Mouse (Mus musculus) midbrain, embryonic 14.5 days (tissue): ENCODE results near the gene Wdr62. TPM values are rescaled to one million over a fixed set of nuclear protein-coding genes. Genes with fewer than 3 reads are reported as not detected.

Source experiments
- ATAC-seq: fragments of 200-750 bp; cut with Nextera tagmentation; 2 replicates; pipeline ENCODE4 v1.8.0; 2017; ENCODE audit warnings: moderate number of reproducible peaks, moderate library complexity; ENCODE audit not compliant: low FRiP score, low TSS enrichment
- DNase-seq: peaks from one replicate; pipeline ENCODE4 v3.0.0-alpha.2; 2015
- H3K27ac ChIP-seq: fragments of 300-500 bp; sonication (generic); replicated peaks from 2 replicates; pipeline ENCODE4 v1.5.1; 2014; ENCODE audit warnings: mild to moderate bottlenecking, low read depth, low read length, moderate library complexity
- H3K27me3 ChIP-seq: fragments of 300-500 bp; sonication (generic); 2 replicates; pipeline ENCODE4 v1.6.1; 2014; ENCODE audit warnings: low read length, control low read depth, mixed read lengths; ENCODE audit not compliant: control insufficient read depth, insufficient read depth
- H3K36me3 ChIP-seq: fragments of 300-500 bp; sonication (generic); 2 replicates; pipeline ENCODE4 v1.6.1; 2014; ENCODE audit warnings: low read length, control low read depth; ENCODE audit not compliant: control insufficient read depth, insufficient read depth
- H3K4me1 ChIP-seq: fragments of 300-500 bp; sonication (generic); 2 replicates; pipeline ENCODE4 v1.6.1; 2014; ENCODE audit warnings: mild to moderate bottlenecking, antibody characterized with exemption, low read length, control low read depth; ENCODE audit not compliant: control insufficient read depth, insufficient read depth
- H3K4me2 ChIP-seq: fragments of 300-500 bp; sonication (generic); 2 replicates; pipeline ENCODE4 v1.6.1; 2014; ENCODE audit warnings: mild to moderate bottlenecking, low read length, moderate library complexity
- H3K4me3 ChIP-seq: fragments of 300-500 bp; sonication (generic); replicated peaks from 2 replicates; pipeline ENCODE4 v1.5.1; 2014; ENCODE audit warnings: low read depth, low read length
- H3K9ac ChIP-seq: fragments of 300-500 bp; sonication (generic); replicated peaks from 2 replicates; pipeline ENCODE4 v1.6.1; 2014; ENCODE audit warnings: mild to moderate bottlenecking, low read length, moderate library complexity
- H3K9me3 ChIP-seq: fragments of 300-500 bp; sonication (generic); 2 replicates; pipeline ENCODE4 v1.6.1; 2016; ENCODE audit warnings: low read length, control low read depth, mixed read lengths; ENCODE audit not compliant: control insufficient read depth
- WGBS: fragments of 180-500 bp; shearing (Covaris S2); extraction: QIAGEN DNeasy Blood & Tissue Kit; methylation state at CpG from one replicate; pipeline ENCODE4 v1.1.7; 2014; 5-methylcytosine and 5-hydroxymethylcytosine counted together
- polyA plus RNA-seq: library from polyadenylated mRNA; unstranded; fragments of >200 nt; fragmentation: Nextera tagmentation; extraction: Ambion mirVana; gene quantifications from 2 replicates; pipeline ENCODE4 v1.2.1, GENCODE M21; 2014

Gene Wdr62
- polyA plus RNA-seq = 2.5 and 5.0 TPM in 2 replicates

DNA sequence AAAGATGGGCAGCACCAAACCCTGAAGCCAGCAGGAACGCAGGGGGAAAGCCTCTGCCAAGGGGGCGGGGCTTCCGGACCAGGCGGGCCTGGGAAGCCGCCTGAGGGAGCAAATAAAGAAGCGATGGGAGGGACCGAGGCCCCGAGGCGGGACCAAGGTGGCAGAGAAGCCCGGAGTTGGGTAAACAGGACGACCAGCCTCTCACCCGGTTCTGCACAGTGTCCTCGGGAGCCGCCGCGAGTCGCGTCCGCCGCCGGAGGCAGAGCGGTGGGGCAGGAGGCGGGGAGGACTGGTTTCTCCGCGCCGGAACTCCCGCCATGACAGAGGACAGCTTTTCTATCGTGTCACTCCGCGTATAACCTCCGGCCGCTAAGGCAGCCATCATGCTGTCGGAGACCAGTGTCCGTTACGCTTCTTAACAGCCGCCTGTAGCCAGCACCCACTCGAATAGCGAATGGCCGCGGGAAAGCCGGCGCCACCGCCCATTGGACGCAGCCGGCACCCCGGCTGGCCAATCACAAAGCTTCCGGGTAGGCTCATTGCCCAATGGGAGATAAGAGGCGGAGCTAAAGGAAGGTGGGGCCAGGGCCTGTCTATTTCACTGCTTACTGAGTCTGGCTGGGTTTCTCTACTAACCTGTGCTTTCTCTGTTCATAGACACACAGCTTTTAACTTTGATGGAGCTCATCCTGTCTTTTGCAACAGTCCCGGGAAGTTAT is at the start of gene Wdr62, which contains the start of gene Thap8:
Gene Wdr62 (minus strand): TSS at position 469 of the 719 bp plus-strand sequence.
Gene Thap8 (plus strand): TSS at position 144 of the 719 bp plus-strand sequence.
- Histone ChIP-seq H3K9ac (peak within 1 kb of the TSS; percentile 47), H3K9me3 (no peaks in the 10 kb centered on the region), H3K27ac (peak within 1 kb of the TSS; percentile 95), H3K4me2 (peak within 1 kb of the TSS; percentile 93), H3K4me3 (peak within 1 kb of the TSS; percentile 61), H3K4me1 (peaks cover 9% of the 10 kb centered on the region; the same call in 1 of the 2 replicates), H3K36me3 (no peaks in the 10 kb centered on the region), H3K27me3 (no peaks in the 10 kb centered on the region)
- peak; percentile 96 for ATAC-seq
- peak; percentile 97 for DNase-seq
- under 1% methylated on average over 49 of the region's 49 CpGs for WGBS

DNA sequence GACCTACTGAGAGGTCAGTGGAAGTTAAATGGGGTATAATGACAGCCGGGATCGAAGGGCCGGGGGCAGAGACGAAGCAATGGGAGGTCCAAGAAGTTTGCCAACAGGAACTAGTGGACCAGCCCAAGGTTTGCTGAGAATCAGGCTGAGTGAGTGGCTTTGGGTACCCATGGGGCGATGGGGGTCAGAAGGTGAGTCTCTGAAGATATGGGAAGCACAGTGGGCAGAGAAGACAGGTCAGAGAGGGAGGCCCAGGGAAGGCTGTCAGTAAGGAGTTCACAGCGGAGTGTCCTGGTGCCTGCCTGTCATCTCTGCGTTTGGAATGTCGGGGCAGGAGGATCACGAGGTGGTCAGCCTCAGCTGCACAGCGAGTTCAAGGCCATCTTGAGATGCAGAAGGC is 48.2 kb upstream of the Wdr62 start:
- H3K36me3 ChIP-seq = no peaks in the 10 kb centered on the region
- whole genome bisulfite sequencing = 64% methylated on average over 10 of the region's 10 CpGs
- no peak overlapping the region for H3K27ac ChIP-seq
- no peaks in the 10 kb centered on the region for H3K4me1 ChIP-seq
- no peak overlapping the region for H3K4me3 ChIP-seq
- no peak overlapping the region for H3K9ac ChIP-seq
- DNase-seq (no peak), ATAC-seq (no peak)
- no peaks in the 10 kb centered on the region for H3K27me3 ChIP-seq
- peaks cover 4% of the 10 kb centered on the region; the same call in 1 of the 2 replicates for H3K9me3 ChIP-seq
- no peak overlapping the region for H3K4me2 ChIP-seq

DNA sequence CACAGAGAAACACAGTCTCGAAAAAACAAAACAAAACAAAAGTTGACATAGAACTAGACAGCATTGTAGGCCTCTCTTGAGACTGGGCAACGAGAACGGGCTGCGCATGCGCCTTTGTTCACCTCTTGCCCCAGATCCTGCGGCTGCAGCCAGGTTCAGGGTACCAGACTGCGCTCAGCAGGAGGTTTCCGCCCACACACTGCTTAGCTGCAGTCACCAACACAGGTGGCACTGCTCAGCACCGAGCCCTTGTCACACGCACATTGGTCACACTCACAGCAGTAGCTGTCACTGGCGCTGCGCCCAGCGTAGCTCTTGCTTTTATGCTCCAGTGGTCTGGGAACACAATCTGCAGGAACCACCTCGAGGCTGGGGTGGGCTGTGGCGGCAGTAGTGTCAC is 46.9 kb upstream of the Wdr62 start:
- WGBS = 54% methylated on average over 15 of the region's 15 CpGs
- Histone ChIP-seq H3K27ac (no peak overlapping the region), H3K27me3 (no peaks in the 10 kb centered on the region), H3K36me3 (no peaks in the 10 kb centered on the region), H3K4me1 (peaks cover 5% of the 10 kb centered on the region; the same call in 1 of the 2 replicates), H3K9ac (no peak overlapping the region), H3K9me3 (peaks cover 4% of the 10 kb centered on the region; the same call in 1 of the 2 replicates), H3K4me2 (no peak overlapping the region), H3K4me3 (no peak overlapping the region)
- no peak for ATAC-seq
- DNase-seq = peak; percentile 28

DNA sequence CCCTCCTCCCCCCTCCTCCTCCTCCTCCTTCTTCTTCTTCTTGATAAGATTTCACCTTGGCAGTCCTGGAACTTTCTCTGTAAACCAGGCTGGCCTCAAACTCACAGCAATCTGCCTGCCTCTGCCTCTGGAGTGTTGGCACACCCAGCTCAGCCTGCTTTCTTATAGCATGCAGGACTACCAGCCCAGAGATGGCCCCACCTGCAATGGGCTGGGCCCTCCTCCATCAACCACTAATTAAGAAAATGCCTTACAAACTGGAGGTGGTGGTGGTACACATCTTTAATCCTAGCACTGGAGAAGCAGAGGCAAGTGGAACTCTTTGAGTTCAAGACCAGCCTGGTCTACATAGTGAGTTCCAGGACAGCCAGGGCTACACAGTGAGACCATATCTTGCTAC is 46.2 kb upstream of the Wdr62 start:
- Histone ChIP-seq H3K4me2 (no peak overlapping the region), H3K9ac (no peak overlapping the region), H3K27ac (no peak overlapping the region), H3K27me3 (no peaks in the 10 kb centered on the region), H3K4me3 (no peak overlapping the region), H3K9me3 (peaks cover 4% of the 10 kb centered on the region; the same call in 1 of the 2 replicates), H3K36me3 (no peaks in the 10 kb centered on the region), H3K4me1 (peaks cover 7% of the 10 kb centered on the region; the same call in 1 of the 2 replicates)
- DNase-seq (no peak), ATAC-seq (no peak)

DNA sequence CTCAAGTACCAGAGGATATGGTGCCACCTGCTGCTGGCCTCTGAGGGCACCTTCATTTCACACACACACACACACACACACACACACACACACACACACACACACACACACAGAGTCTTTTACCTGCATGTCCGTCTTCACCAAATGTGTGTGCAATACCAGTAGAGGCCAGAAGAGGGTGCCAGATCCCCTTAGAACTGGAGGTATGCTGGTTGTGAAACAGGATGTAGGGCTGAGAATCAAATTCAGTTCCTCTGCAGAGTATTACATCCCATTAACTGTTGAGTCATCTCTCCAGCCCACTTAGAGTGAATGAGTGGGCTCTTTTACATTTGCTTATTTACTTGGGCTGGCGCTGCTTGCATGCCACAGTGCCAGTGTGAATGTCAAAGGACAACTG is 45.1 kb upstream of the Wdr62 start:
- Histone ChIP-seq H3K4me3 (no peak overlapping the region), H3K9ac (no peak overlapping the region), H3K4me2 (no peak overlapping the region), H3K36me3 (no peaks in the 10 kb centered on the region), H3K27me3 (no peaks in the 10 kb centered on the region), H3K27ac (no peak overlapping the region), H3K4me1 (peaks cover 12% of the 10 kb centered on the region; the same call in 1 of the 2 replicates), H3K9me3 (peaks cover 4% of the 10 kb centered on the region; the same call in 1 of the 2 replicates)
- ATAC-seq (no peak), DNase-seq (peak; percentile 41)
- 35% methylated on average over 2 of the region's 2 CpGs for WGBS

DNA sequence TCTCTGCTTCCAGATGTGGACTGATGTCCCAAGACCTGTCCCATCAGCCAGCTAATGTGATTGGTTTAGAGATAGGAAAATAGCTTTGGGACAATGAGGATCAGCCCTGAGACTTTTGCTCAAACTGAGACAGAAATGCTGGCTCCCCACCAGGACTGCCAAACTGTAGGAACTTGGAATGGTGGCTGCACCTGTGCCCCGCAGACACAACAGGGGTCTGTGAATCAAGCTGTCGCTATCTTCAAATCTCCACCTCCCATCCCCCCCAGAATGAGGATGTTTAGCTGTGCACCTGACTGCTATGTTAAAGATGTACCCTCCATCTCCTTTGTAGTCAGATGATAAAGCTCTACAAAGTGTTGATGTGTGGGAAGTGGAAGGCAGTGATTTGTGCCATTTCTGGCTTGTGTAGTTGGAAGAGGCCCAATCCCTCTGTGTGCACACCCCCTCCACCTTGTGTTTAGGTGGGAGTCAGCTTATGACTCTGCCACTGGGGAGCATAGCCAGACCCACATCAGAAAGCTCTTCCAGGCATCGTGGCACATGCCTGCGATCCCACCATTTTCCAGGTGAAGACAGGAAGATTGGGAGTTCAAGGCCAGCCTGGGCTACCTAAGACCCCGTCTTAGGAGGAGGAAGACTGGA is 44.2 kb upstream of the Wdr62 start:
- no peak overlapping the region for H3K27ac ChIP-seq
- peaks cover 12% of the 10 kb centered on the region; the same call in 1 of the 2 replicates for H3K4me1 ChIP-seq
- no peak overlapping the region for H3K9ac ChIP-seq
- 81% methylated on average over 5 of the region's 5 CpGs for WGBS
- no peak overlapping the region for H3K4me2 ChIP-seq
- no peaks in the 10 kb centered on the region for H3K36me3 ChIP-seq
- H3K4me3 ChIP-seq = no peak overlapping the region
- no peaks in the 10 kb centered on the region for H3K27me3 ChIP-seq
- ATAC-seq = no peak
- DNase-seq = no peak
- peaks cover 4% of the 10 kb centered on the region; the same call in 1 of the 2 replicates for H3K9me3 ChIP-seq

DNA sequence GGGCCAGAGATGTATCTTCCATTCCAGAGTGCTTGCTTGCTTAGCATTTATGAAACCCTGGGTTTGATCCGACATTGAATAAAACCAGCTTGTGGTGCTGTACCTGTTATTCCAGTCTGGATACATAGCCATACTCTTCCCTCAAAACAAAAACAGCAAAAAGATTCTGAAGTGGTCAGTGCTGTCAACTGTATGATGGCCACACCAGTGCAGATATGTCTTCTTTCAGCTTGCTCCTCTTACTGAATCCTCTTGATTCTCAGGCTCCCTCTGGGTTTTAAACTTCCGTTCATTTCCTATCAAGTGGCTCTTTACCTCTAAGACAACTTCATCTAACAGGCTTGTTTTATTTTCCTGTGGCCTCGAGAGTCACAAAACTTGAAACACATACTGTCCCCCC is 43.6 kb upstream of the Wdr62 start, which contains the start of gene Sdhaf1:
Gene Sdhaf1 (minus strand): TSS at position 101 of the 400 bp plus-strand sequence.
- no peak within 1 kb of the TSS; the same call in 1 of the 2 replicates for H3K9ac ChIP-seq
- H3K4me3 ChIP-seq = peak within 1 kb of the TSS; percentile 84
- H3K4me2 ChIP-seq = peak within 1 kb of the TSS; percentile 75
- H3K27me3 ChIP-seq = no peaks in the 10 kb centered on the region
- WGBS = 79% methylated on average over 3 of the region's 3 CpGs
- no peaks in the 10 kb centered on the region; the same call in 1 of the 2 replicates for H3K36me3 ChIP-seq
- H3K4me1 ChIP-seq = peaks cover 12% of the 10 kb centered on the region; the same call in 1 of the 2 replicates
- ATAC-seq (no peak), DNase-seq (no peak)
- no peak within 1 kb of the TSS for H3K27ac ChIP-seq
- H3K9me3 ChIP-seq = peaks cover 4% of the 10 kb centered on the region; the same call in 1 of the 2 replicates

DNA sequence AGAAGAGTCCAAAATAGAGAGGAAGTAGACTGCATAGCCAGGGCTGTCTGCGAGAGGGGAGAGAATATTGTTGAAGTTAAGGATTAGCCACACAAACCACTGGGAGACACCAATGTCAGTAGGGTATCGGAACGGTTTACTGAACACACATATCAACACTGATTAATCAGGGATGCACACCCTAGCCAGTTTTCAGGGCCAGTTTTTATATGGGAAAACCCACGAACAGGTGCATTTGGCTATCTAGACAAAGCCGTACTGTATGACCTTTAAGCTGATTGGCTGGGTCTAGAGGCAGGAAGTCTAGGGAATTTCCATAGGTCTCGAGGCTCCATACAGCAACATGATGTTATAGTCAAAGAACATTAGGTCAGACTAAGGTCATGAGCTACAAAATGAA is 42.6 kb upstream of the Wdr62 start:
- Histone ChIP-seq H3K27ac (no peak overlapping the region), H3K4me1 (peaks cover 12% of the 10 kb centered on the region; the same call in 1 of the 2 replicates), H3K4me3 (peak overlapping the region; percentile 84), H3K36me3 (no peaks in the 10 kb centered on the region; the same call in 1 of the 2 replicates), H3K9ac (peak overlapping the region; percentile 36; the same call in 1 of the 2 replicates), H3K27me3 (no peaks in the 10 kb centered on the region), H3K4me2 (peak overlapping the region; percentile 75), H3K9me3 (peaks cover 4% of the 10 kb centered on the region; the same call in 1 of the 2 replicates)
- ATAC-seq = no peak
- WGBS = 27% methylated on average over 6 of the region's 6 CpGs
- DNase-seq = no peak
